Mouse (Mus musculus): ENCODE results near the gene Krt39.

- TF ChIP-seq CTCF (IDR thresholded peaks at IDR 0.05; ENCODE audit: extremely low read depth, insufficient read depth, low read length) (no peak), POLR2A (IDR thresholded peaks at IDR 0.05; ENCODE audit: extremely low read depth, insufficient read depth, low read length) (no peak)
These were observed 26.4 kb downstream of the Krt39 start for GRCm38 (mm10) chr11:99494741-99495140.

All from cortical plate, adult 2 months (tissue).